Mouse (Mus musculus) activated CD4-positive, CD25-positive, alpha-beta regulatory T cell, adult 4 months (primary cell): ENCODE data around the gene Gata2. TPM values are rescaled to one million over a fixed set of nuclear protein-coding genes. Genes with fewer than 3 reads are reported as not detected.

Experiments
- ATAC-seq: one replicate; pipeline ENCODE4 v1.8.0; 2017
- polyA plus RNA-seq, 2 experiments: library from polyadenylated mRNA; unstranded; fragments of 100-300 nt; shearing (Covaris generic); gene quantifications; one replicate each; pipeline ENCODE4 v1.2.1; 2017

The Gata2 gene
- polyA plus RNA-seq, 2 experiments from 2014 or later, result not detected

- no peak for ATAC-seq
These were observed 15.8 kb downstream of the Gata2 start for GRCm38 (mm10) chr6:88209453-88209852.

- ATAC-seq, result no peak
These were observed 16.5 kb downstream of the Gata2 start for GRCm38 (mm10) chr6:88210182-88210581.

GRCm38 (mm10) chr6:88215797-88216196, 22.1 kb downstream of the Gata2 start:
- no peak for ATAC-seq

GRCm38 (mm10) chr6:88216199-88216598, 22.5 kb downstream of the Gata2 start:
- ATAC-seq, result no peak

GRCm38 (mm10) chr6:88219094-88219493, 25.4 kb downstream of the Gata2 start:
- no peak for ATAC-seq

- no peak for ATAC-seq
These were observed 28.3 kb downstream of the Gata2 start, which contains the start of gene Dnajb8 for GRCm38 (mm10) chr6:88221968-88222367. Gene Dnajb8 (plus strand): TSS chr6:88222268.

- no peak for ATAC-seq
These were observed 32.9 kb downstream of the Gata2 start for GRCm38 (mm10) chr6:88226570-88226994.

- no peak for ATAC-seq
These were observed 33.8 kb downstream of the Gata2 start for GRCm38 (mm10) chr6:88227537-88227936.

- no peak for ATAC-seq
These were observed 35.5 kb downstream of the Gata2 start for GRCm38 (mm10) chr6:88229221-88229620.

- ATAC-seq, result no peak
These were observed 38.1 kb downstream of the Gata2 start for GRCm38 (mm10) chr6:88231821-88232220.

GRCm38 (mm10) chr6:88232221-88232620, 38.5 kb downstream of the Gata2 start:
- no peak for ATAC-seq

GRCm38 (mm10) chr6:88233996-88234395, 40.3 kb downstream of the Gata2 start:
- no peak for ATAC-seq

- ATAC-seq, result no peak
These were observed 41.8 kb downstream of the Gata2 start for GRCm38 (mm10) chr6:88235461-88235860.

GRCm38 (mm10) chr6:88235983-88236382, 42.3 kb downstream of the Gata2 start:
- no peak for ATAC-seq

GRCm38 (mm10) chr6:88236513-88236912, 42.8 kb downstream of the Gata2 start:
- ATAC-seq, result no peak

- no peak for ATAC-seq
These were observed 48.9 kb downstream of the Gata2 start for GRCm38 (mm10) chr6:88242604-88243003.

- no peak for ATAC-seq
These were observed 55.5 kb downstream of the Gata2 start for GRCm38 (mm10) chr6:88249231-88249630.

GRCm38 (mm10) chr6:88251396-88251795, 57.7 kb downstream of the Gata2 start:
- ATAC-seq, result no peak

- no peak for ATAC-seq
These were observed 58.2 kb downstream of the Gata2 start for GRCm38 (mm10) chr6:88251798-88252478.

- no peak for ATAC-seq
These were observed 60.4 kb downstream of the Gata2 start for GRCm38 (mm10) chr6:88254082-88254481.

GRCm38 (mm10) chr6:88255435-88255834, 61.7 kb downstream of the Gata2 start:
- ATAC-seq, result no peak
